Mouse (Mus musculus) embryonic facial prominence, embryonic 11.5 days (tissue): ENCODE results near the gene Orm1. TPM values are rescaled to one million over a fixed set of nuclear protein-coding genes. Genes with fewer than 3 reads are reported as not detected.

Experiments
- ATAC-seq: fragments of 200-750 bp; cut with Nextera tagmentation; replicated peaks from 2 replicates; pipeline ENCODE4 v1.8.0; 2017; ENCODE audit warnings: low read depth; ENCODE audit not compliant: insufficient number of reproducible peaks, low FRiP score, low TSS enrichment
- DNase-seq: peaks from one replicate; pipeline ENCODE4 v3.0.0-alpha.2; 2015; ENCODE audit warnings: low spot score
- H3K27ac ChIP-seq: fragments of 300-500 bp; sonication (generic); replicated peaks from 2 replicates; pipeline ENCODE4 v1.5.1; 2014; ENCODE audit warnings: mild to moderate bottlenecking, low read depth, low read length, control low read depth
- H3K27me3 ChIP-seq: fragments of 300-500 bp; sonication (generic); 2 replicates; pipeline ENCODE4 v1.6.1; 2014; ENCODE audit warnings: mild to moderate bottlenecking, low read length, moderate library complexity, mixed read lengths; ENCODE audit not compliant: control insufficient read depth, insufficient read depth
- H3K36me3 ChIP-seq: fragments of 300-500 bp; sonication (generic); replicated peaks from 2 replicates; pipeline ENCODE4 v1.6.1; 2014; ENCODE audit warnings: low read depth, mild to moderate bottlenecking, low read length, moderate library complexity, mixed read lengths; ENCODE audit not compliant: control insufficient read depth, insufficient read depth
- H3K4me1 ChIP-seq: fragments of 300-500 bp; sonication (generic); 2 replicates; pipeline ENCODE4 v1.6.1; 2014; ENCODE audit warnings: low read length, mixed read lengths; ENCODE audit not compliant: control insufficient read depth, insufficient read depth
- H3K4me2 ChIP-seq: fragments of 300-500 bp; sonication (generic); 2 replicates; pipeline ENCODE4 v1.6.1; 2014; ENCODE audit warnings: low read depth, mild to moderate bottlenecking, control low read depth, low read length, moderate library complexity
- H3K4me3 ChIP-seq: fragments of 300-500 bp; sonication (generic); 2 replicates; pipeline ENCODE4 v1.5.1; 2014; ENCODE audit warnings: low read depth, low read length, control low read depth
- H3K9ac ChIP-seq: fragments of 300-500 bp; sonication (generic); replicated peaks from 2 replicates; pipeline ENCODE4 v1.6.1; 2014; ENCODE audit warnings: mild to moderate bottlenecking, control low read depth, low read length
- H3K9me3 ChIP-seq: fragments of 300-500 bp; sonication (generic); replicated peaks from 2 replicates; pipeline ENCODE4 v1.6.1; 2016; ENCODE audit warnings: mild to moderate bottlenecking, low read length, inconsistent platforms, mixed read lengths; ENCODE audit not compliant: control insufficient read depth
- WGBS: fragments of 180-500 bp; shearing (Covaris S2); extraction: QIAGEN DNeasy Blood & Tissue Kit; methylation state at CpG from one replicate; pipeline ENCODE4 v1.1.7; 2014; 5-methylcytosine and 5-hydroxymethylcytosine counted together
- polyA plus RNA-seq: library from polyadenylated mRNA; unstranded; fragments of >200 nt; fragmentation: Nextera tagmentation; extraction: Ambion mirVana; gene quantifications from 2 replicates; pipeline ENCODE4 v1.2.1, GENCODE M21; 2014

The Orm1 gene
- polyA plus RNA-seq, 1 experiment from 2014 or later, result not detected

DNA sequence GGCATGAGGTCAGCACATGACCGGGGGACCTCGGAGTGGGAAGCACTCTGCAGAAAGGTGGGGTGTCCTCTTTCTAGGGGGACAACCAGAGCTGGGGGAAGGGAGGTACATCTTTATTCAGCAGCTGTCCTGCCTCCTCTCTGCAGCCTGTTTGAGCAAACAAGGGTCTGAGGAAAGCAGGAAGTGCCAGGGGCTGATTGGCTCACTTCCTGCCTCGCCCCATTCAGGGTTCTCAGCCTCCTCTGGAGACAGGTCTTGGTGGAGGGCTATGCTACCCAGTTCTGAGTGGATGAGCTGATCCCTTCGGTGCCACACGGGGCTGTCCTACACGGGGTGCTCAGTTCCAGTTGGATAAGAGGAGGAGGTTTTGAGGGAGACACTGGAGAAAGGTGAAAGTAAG lies 47.0 kb downstream of the Orm1 start:
- H3K9ac ChIP-seq, result no peak overlapping the region
- H3K4me2 ChIP-seq, result no peak overlapping the region
- H3K27me3 ChIP-seq, result no peaks in the 10 kb centered on the region
- H3K4me1 ChIP-seq, result no peaks in the 10 kb centered on the region
- 68% methylated on average over 6 of the region's 6 CpGs for WGBS
- DNase-seq (no peak), ATAC-seq (no peak)
- no peaks in the 10 kb centered on the region for H3K9me3 ChIP-seq
- H3K27ac ChIP-seq, result no peak overlapping the region
- H3K36me3 ChIP-seq, result peaks cover 7% of the 10 kb centered on the region; the same call in 1 of the 2 replicates
- no peak overlapping the region for H3K4me3 ChIP-seq

Other genes with a start within 250 kb of the Orm1 start
- 0.39 and 0.55 TPM in 2 replicates for gene Ambp, start 189.8 kb upstream of the Orm1 start, polyA plus RNA-seq
- gene Kif12, start 172.4 kb upstream of the Orm1 start, polyA plus RNA-seq, result not detected in 2 replicates
- 4.5 and 4.9 TPM in 2 replicates for gene Col27a1, start 130.6 kb upstream of the Orm1 start, polyA plus RNA-seq
- not detected in 2 replicates for gene Orm3, start 11.6 kb downstream of the Orm1 start, polyA plus RNA-seq
- gene Orm2, start 17.9 kb downstream of the Orm1 start, polyA plus RNA-seq, result not detected in 2 replicates
- gene Akna, start 58.8 kb downstream of the Orm1 start, polyA plus RNA-seq, result 5.2 and 6.2 TPM in 2 replicates
- 3.8 and 4.6 TPM in 2 replicates for gene Whrn, start 151.4 kb downstream of the Orm1 start, polyA plus RNA-seq
- 353 and 362 TPM in 2 replicates for gene Atp6v1g1, start 200.2 kb downstream of the Orm1 start, polyA plus RNA-seq
- 7.5 and 7.8 TPM in 2 replicates for gene Tmem268, start 214.2 kb downstream of the Orm1 start, polyA plus RNA-seq